Mouse (Mus musculus): ENCODE measurements around the gene Cep55. TPM values are rescaled to one million over a fixed set of nuclear protein-coding genes. Genes with fewer than 3 reads are reported as not detected.
A peak's percentile ranks its signal among the peaks of the same experiment; 100 is the strongest.

Gene Cep55
- polyA plus RNA-seq, 1 experiment from 2014 or later, result 6.3 TPM

- H3K4me3 ChIP-seq (replicated peaks), result no peak overlapping the region
- H3K36me3 ChIP-seq, result no peaks in the 10 kb centered on the region
- peaks cover 12% of the 10 kb centered on the region; the same call in 1 of the 2 replicates for H3K27me3 ChIP-seq
- peaks cover 44% of the 10 kb centered on the region for H3K4me1 ChIP-seq (replicated peaks)
- H3K9ac ChIP-seq, result no peak overlapping the region
- 59% methylated on average over 3 of the region's 3 CpGs for WGBS (ENCODE audit: insufficient replicate concordance)
- no peaks in the 10 kb centered on the region for H3K9me3 ChIP-seq (replicated peaks)
- DNase-seq, result no peak
- no peak for ATAC-seq (ENCODE audit: low read depth)
- H3K27ac ChIP-seq, result no peak overlapping the region
- no peak overlapping the region for H3K4me2 ChIP-seq
Observed at GRCm38 (mm10) chr19:38029292-38029691, 25.5 kb upstream of the Cep55 start.

GRCm38 (mm10) chr19:38029871-38030270 lies 24.9 kb upstream of the Cep55 start:
- Histone ChIP-seq H3K27me3 (peaks cover 12% of the 10 kb centered on the region; the same call in 1 of the 2 replicates), H3K4me1 (replicated peaks) (peaks cover 44% of the 10 kb centered on the region), H3K27ac (no peak overlapping the region), H3K4me3 (replicated peaks) (no peak overlapping the region), H3K4me2 (no peak overlapping the region; the same call in 1 of the 2 replicates), H3K9ac (no peak overlapping the region), H3K9me3 (replicated peaks) (no peaks in the 10 kb centered on the region), H3K36me3 (no peaks in the 10 kb centered on the region)
- DNase-seq, result no peak
- whole genome bisulfite sequencing (ENCODE audit: insufficient replicate concordance), result 66% methylated on average over 2 of the region's 3 CpGs
- ATAC-seq (ENCODE audit: low read depth), result no peak

DNA sequence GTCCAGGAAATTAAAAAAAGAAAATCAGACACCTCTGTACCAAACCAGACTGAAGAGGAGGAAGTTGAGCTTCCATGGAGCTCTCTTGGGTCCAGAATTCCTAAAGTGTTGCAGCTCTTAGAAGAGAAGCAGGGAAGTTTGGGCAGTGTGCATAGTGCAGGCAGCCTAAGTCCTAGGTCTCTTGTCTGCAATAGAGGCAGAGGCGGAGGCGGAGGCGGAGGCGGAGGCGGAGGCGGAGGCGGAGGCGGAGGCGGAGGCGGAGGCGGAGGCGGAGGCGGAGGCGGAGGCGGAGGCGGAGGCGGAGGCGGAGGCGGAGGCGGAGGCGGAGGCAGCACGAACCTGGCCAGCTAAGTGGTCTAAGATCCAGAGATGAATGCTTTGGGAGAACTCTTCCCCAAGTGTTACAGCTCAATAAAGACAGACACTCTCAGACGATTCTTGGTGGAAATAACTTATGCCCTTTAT lies 24.1 kb upstream of the Cep55 start:
- H3K27me3 ChIP-seq, result peaks cover 15% of the 10 kb centered on the region; the same call in 1 of the 2 replicates
- under 1% methylated on average over 22 of the region's 23 CpGs for WGBS (ENCODE audit: insufficient replicate concordance)
- no peak overlapping the region for H3K9ac ChIP-seq
- DNase-seq, result no peak
- no peaks in the 10 kb centered on the region for H3K9me3 ChIP-seq (replicated peaks)
- no peak overlapping the region for H3K27ac ChIP-seq
- H3K36me3 ChIP-seq, result no peaks in the 10 kb centered on the region
- peak; percentile 43; the same call in 1 of the 2 replicates for ATAC-seq (ENCODE audit: low read depth)
- peaks cover 42% of the 10 kb centered on the region for H3K4me1 ChIP-seq (replicated peaks)
- H3K4me3 ChIP-seq (replicated peaks), result no peak overlapping the region
- H3K4me2 ChIP-seq, result 0 out of 2 replicates have a peak overlapping the region, but pooled peaks have one; percentile 6

GRCm38 (mm10) chr19:38031144-38031543 lies 23.7 kb upstream of the Cep55 start:
- H3K4me3 ChIP-seq (replicated peaks), result no peak overlapping the region
- H3K4me2 ChIP-seq, result 0 out of 2 replicates have a peak overlapping the region, but pooled peaks have one; percentile 6
- DNase-seq (no peak), ATAC-seq (ENCODE audit: low read depth) (peak; percentile 22; the same call in 1 of the 2 replicates)
- no peaks in the 10 kb centered on the region for H3K9me3 ChIP-seq (replicated peaks)
- peaks cover 16% of the 10 kb centered on the region; the same call in 1 of the 2 replicates for H3K27me3 ChIP-seq
- H3K4me1 ChIP-seq (replicated peaks), result peaks cover 37% of the 10 kb centered on the region
- H3K27ac ChIP-seq, result no peak overlapping the region
- no peaks in the 10 kb centered on the region for H3K36me3 ChIP-seq
- no peak overlapping the region for H3K9ac ChIP-seq
- 24% methylated on average over 9 of the region's 9 CpGs for WGBS (ENCODE audit: insufficient replicate concordance)

GRCm38 (mm10) chr19:38032993-38033734 lies 21.6 kb upstream of the Cep55 start:
- WGBS (ENCODE audit: insufficient replicate concordance), result 55% methylated on average over 15 of the region's 15 CpGs
- H3K36me3 ChIP-seq, result no peaks in the 10 kb centered on the region
- H3K9me3 ChIP-seq (replicated peaks), result no peaks in the 10 kb centered on the region
- no peak for DNase-seq
- H3K4me3 ChIP-seq (replicated peaks), result no peak overlapping the region
- H3K4me2 ChIP-seq, result no peak overlapping the region
- H3K27ac ChIP-seq, result no peak overlapping the region
- H3K27me3 ChIP-seq, result 0 out of 2 replicates have a peak, but pooled peaks cover 13% of the 10 kb centered on the region
- no peak for ATAC-seq (ENCODE audit: low read depth)
- peaks cover 22% of the 10 kb centered on the region for H3K4me1 ChIP-seq (replicated peaks)
- no peak overlapping the region for H3K9ac ChIP-seq

DNA sequence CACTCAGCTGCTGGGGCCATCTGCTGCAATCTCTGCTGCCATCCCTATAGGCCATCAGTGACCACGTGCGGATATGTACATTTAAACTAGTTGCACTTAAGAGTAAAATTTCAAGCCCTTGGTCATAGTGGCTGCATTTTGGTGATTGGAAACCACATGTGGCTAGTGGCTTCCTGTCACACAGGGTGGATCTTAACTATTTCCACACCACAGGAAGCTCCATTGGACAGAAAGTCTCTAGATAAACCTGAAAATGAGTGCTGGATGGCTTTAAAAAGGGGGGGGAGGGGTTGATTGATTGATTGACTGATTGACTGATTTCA lies 21.1 kb upstream of the Cep55 start:
- no peak for DNase-seq
- 18% methylated on average over 2 of the region's 2 CpGs for WGBS (ENCODE audit: insufficient replicate concordance)
- H3K9me3 ChIP-seq (replicated peaks), result no peaks in the 10 kb centered on the region
- ATAC-seq (ENCODE audit: low read depth), result no peak
- no peak overlapping the region for H3K9ac ChIP-seq
- H3K36me3 ChIP-seq, result no peaks in the 10 kb centered on the region
- 0 out of 2 replicates have a peak, but pooled peaks cover 13% of the 10 kb centered on the region for H3K27me3 ChIP-seq
- H3K4me1 ChIP-seq (replicated peaks), result peaks cover 22% of the 10 kb centered on the region
- H3K27ac ChIP-seq, result no peak overlapping the region
- H3K4me2 ChIP-seq, result no peak overlapping the region
- no peak overlapping the region for H3K4me3 ChIP-seq (replicated peaks)

DNA sequence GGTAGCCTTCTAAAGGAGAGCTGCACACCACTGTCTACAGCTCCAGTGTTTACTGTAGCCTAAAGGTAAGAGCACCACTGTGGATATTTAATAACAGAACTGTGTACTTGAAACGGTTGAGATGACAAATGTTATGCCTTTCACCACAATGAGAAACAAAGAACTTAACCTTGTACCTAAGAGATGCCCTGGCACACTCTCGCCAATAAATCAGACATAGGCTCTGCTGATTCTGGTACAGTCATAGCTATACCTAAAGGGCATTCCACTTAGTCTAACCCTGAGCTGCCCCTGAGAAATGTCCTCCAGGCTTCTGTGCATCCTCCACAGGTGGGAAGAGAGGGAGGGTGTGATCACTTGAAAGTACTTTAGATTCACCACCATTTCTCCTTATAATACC lies 20.1 kb upstream of the Cep55 start:
- no peak overlapping the region for H3K9ac ChIP-seq
- DNase-seq, result no peak
- H3K4me1 ChIP-seq (replicated peaks), result peaks cover 22% of the 10 kb centered on the region
- no peaks in the 10 kb centered on the region for H3K36me3 ChIP-seq
- H3K4me3 ChIP-seq (replicated peaks), result no peak overlapping the region
- WGBS (ENCODE audit: insufficient replicate concordance), result 38% methylated on average over 2 of the region's 2 CpGs
- no peak for ATAC-seq (ENCODE audit: low read depth)
- no peak overlapping the region for H3K4me2 ChIP-seq
- no peaks in the 10 kb centered on the region for H3K9me3 ChIP-seq (replicated peaks)
- H3K27me3 ChIP-seq, result 0 out of 2 replicates have a peak, but pooled peaks cover 13% of the 10 kb centered on the region
- H3K27ac ChIP-seq, result no peak overlapping the region

DNA sequence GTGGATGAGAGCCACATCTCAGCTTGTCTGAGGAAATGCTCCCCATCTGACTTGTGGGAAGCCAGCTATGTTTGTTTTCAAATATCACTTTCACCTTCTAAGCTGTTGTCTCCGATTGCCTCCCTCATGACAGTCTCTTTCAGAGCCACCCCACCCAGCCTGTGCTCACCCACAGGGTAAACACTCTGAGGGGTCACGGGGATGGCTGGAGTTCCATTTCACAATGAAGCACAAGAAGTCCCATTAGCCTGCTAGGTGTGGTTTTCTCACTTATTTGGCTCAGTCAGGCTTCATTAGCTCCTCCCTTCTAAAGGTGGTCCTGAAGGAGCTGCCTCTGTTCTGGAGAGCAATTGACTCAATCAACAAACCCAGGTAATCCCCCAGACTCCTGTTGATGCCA lies 19.0 kb upstream of the Cep55 start:
- H3K27me3 ChIP-seq, result peaks cover 17% of the 10 kb centered on the region
- no peaks in the 10 kb centered on the region for H3K36me3 ChIP-seq
- H3K4me2 ChIP-seq, result no peak overlapping the region
- H3K4me1 ChIP-seq (replicated peaks), result peaks cover 16% of the 10 kb centered on the region
- H3K9ac ChIP-seq, result no peak overlapping the region
- DNase-seq (no peak), ATAC-seq (ENCODE audit: low read depth) (no peak)
- H3K9me3 ChIP-seq (replicated peaks), result no peaks in the 10 kb centered on the region
- H3K4me3 ChIP-seq (replicated peaks), result no peak overlapping the region
- 46% methylated on average over 2 of the region's 2 CpGs for WGBS (ENCODE audit: insufficient replicate concordance)
- no peak overlapping the region for H3K27ac ChIP-seq

DNA sequence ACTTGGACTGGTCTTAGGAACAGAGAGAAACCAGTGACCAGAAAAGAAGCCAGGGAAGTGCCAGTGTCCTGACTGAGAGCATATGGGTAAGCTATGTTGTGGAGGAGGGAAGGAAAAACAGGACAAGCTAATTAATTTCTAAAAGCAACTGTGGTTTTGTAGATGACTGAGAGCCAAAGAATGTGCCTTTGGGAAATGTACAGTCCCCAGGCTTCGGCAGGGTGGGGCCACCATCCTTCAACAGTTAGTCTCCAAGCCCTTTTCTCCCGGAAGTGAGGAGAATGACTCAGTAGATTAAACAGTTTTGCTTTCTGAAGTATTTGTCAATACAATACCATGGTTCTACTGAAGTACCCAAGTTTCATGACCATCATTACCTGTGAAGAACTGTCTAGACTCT lies 16.5 kb upstream of the Cep55 start:
- no peaks in the 10 kb centered on the region for H3K36me3 ChIP-seq
- H3K27me3 ChIP-seq, result peaks cover 35% of the 10 kb centered on the region
- H3K4me2 ChIP-seq, result no peak overlapping the region
- no peaks in the 10 kb centered on the region for H3K9me3 ChIP-seq (replicated peaks)
- H3K27ac ChIP-seq, result no peak overlapping the region
- DNase-seq (no peak), ATAC-seq (ENCODE audit: low read depth) (no peak)
- H3K4me1 ChIP-seq (replicated peaks), result 0 out of 2 replicates have a peak, but pooled peaks cover 7% of the 10 kb centered on the region
- H3K4me3 ChIP-seq (replicated peaks), result no peak overlapping the region
- H3K9ac ChIP-seq, result no peak overlapping the region
- 44% methylated on average over 2 of the region's 2 CpGs for WGBS (ENCODE audit: insufficient replicate concordance)

GRCm38 (mm10) chr19:38042261-38042722 lies 12.5 kb upstream of the Cep55 start:
- no peak overlapping the region for H3K27ac ChIP-seq
- DNase-seq, result no peak
- ATAC-seq (ENCODE audit: low read depth), result no peak
- H3K27me3 ChIP-seq, result peaks cover 43% of the 10 kb centered on the region
- H3K4me3 ChIP-seq (replicated peaks), result no peak overlapping the region
- H3K4me1 ChIP-seq (replicated peaks), result no peaks in the 10 kb centered on the region
- 27% methylated on average over 5 of the region's 5 CpGs for WGBS (ENCODE audit: insufficient replicate concordance)
- H3K9me3 ChIP-seq (replicated peaks), result no peaks in the 10 kb centered on the region
- H3K36me3 ChIP-seq, result no peaks in the 10 kb centered on the region
- H3K4me2 ChIP-seq, result peak overlapping the region; percentile 58; the same call in 1 of the 2 replicates
- H3K9ac ChIP-seq, result no peak overlapping the region

DNA sequence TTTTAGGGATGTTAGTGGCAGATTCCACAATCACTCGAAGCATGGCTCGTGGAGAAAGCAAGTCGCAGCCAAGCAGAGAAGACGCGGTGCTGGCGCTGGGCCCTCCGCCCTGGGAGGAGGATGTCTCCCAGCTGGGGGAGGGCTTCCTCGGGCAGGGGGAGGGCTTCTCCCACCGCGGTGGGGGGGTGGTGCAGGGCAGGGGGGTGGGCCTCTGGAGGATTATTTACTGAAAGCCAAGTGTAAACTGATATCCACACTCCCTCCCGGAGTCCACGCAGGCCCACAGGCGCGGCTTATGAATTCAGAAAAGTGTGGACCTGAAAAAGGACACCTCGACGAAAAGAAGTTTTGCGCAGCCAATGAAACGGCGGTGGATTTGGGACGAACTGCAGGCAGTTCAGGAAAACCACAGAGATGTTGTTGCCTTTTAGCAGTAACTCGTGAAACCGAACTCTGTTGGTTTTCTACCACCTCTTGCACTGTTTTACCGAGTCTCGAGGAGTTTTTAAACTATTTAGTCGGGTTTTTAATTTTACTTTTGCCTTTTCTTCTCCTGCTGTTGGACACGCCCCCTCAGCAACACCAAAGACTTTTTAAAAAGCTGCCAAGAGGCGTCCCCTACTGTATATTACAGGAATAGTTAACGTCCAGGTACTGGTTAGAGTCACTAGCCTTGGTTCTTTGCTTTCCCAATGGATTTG lies 11.4 kb upstream of the Cep55 start, which contains the start of gene Myof:
Gene Myof, minus strand, starts transcription at position 297 of the 701 bp plus-strand sequence.
- Histone ChIP-seq H3K27me3 (peaks cover 43% of the 10 kb centered on the region), H3K27ac (no peak within 1 kb of the TSS), H3K9me3 (replicated peaks) (no peaks in the 10 kb centered on the region), H3K36me3 (no peaks in the 10 kb centered on the region), H3K9ac (no peak within 1 kb of the TSS; the same call in 1 of the 2 replicates), H3K4me3 (replicated peaks) (peak within 1 kb of the TSS; percentile 41), H3K4me1 (replicated peaks) (no peaks in the 10 kb centered on the region), H3K4me2 (peak within 1 kb of the TSS; percentile 58)
- ATAC-seq (ENCODE audit: low read depth), result no peak
- no peak for DNase-seq
- WGBS (ENCODE audit: insufficient replicate concordance), result under 1% methylated on average over 28 of the region's 28 CpGs
